Mouse (Mus musculus) C2C12 (cell line): ENCODE results near the gene Spint2.

Experiments
- CEBPB ChIP-seq: IDR thresholded peaks from one replicate; pipeline ENCODE4 v1.6.1; 2011; ENCODE audit warnings: low read depth, mild to moderate bottlenecking, control low read depth, moderate library complexity
- CTCF ChIP-seq: IDR thresholded peaks from one replicate; pipeline ENCODE4 v1.5.1; 2011; ENCODE audit not compliant: control insufficient read depth, insufficient read depth, insufficient read length
- FOSL1 ChIP-seq: IDR thresholded peaks from one replicate; pipeline ENCODE4 v1.8.0; 2011; ENCODE audit warnings: mild to moderate bottlenecking, low read length; ENCODE audit not compliant: poor library complexity, insufficient read depth, severe bottlenecking
- MAX ChIP-seq: IDR thresholded peaks from one replicate; pipeline ENCODE4 v1.6.1; 2011; ENCODE audit warnings: mild to moderate bottlenecking, control low read depth
- MYOD1 ChIP-seq: IDR thresholded peaks from one replicate; pipeline ENCODE4 v1.6.1; 2011; ENCODE audit warnings: low read depth; ENCODE audit not compliant: control insufficient read depth, insufficient read length
- MYOG ChIP-seq: IDR thresholded peaks from one replicate; pipeline ENCODE4 v1.6.1; 2011; ENCODE audit not compliant: control insufficient read depth, insufficient read length; ENCODE audit errors: extremely low read depth
- USF1 ChIP-seq: IDR thresholded peaks from one replicate; pipeline ENCODE4 v1.6.1; 2011; ENCODE audit warnings: low read depth, mild to moderate bottlenecking, control low read depth, moderate library complexity

DNA sequence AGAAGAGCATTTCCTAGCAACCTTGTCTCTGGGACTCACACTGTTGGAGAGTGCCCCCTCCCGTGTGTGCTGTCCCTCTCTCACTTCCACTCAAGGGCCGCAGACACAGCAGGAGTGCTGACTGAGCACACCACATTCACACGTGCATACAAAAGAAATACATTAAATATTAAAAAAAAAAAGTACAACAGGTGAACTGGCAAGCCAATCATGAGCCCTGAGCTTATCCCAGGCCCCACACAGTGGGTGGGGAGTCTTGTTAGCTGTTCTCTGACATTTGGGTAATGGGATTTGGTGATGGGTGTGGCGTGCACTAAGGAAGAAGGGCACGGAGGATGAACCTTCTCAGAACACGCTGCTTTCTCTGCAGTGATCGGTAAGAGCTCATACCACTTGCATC lies 20.9 kb upstream of the Spint2 start:
- TF ChIP-seq CTCF (no peak), CEBPB (no peak), MYOG (no peak), USF1 (no peak), MYOD1 (no peak), MAX (no peak), FOSL1 (no peak)
